Mouse (Mus musculus) CD4-positive naive resting alpha-beta T cell, adult 57 days (primary cell): ENCODE measurements around the gene Rftn2. TPM values are rescaled to one million over a fixed set of nuclear protein-coding genes. Genes with fewer than 3 reads are reported as not detected.

Experiments
- total RNA-seq: library from RNA; stranded (reverse); gene quantifications from one replicate; pipeline ENCODE4 v1.2.4, GENCODE M21; 2023

The Rftn2 gene
- total RNA-seq, result 4.4 TPM

GRCm38 (mm10) chr1:55226011-55226857 is at the start of gene Rftn2:
Gene Rftn2 (minus strand): TSS chr1:55226782.

DNA sequence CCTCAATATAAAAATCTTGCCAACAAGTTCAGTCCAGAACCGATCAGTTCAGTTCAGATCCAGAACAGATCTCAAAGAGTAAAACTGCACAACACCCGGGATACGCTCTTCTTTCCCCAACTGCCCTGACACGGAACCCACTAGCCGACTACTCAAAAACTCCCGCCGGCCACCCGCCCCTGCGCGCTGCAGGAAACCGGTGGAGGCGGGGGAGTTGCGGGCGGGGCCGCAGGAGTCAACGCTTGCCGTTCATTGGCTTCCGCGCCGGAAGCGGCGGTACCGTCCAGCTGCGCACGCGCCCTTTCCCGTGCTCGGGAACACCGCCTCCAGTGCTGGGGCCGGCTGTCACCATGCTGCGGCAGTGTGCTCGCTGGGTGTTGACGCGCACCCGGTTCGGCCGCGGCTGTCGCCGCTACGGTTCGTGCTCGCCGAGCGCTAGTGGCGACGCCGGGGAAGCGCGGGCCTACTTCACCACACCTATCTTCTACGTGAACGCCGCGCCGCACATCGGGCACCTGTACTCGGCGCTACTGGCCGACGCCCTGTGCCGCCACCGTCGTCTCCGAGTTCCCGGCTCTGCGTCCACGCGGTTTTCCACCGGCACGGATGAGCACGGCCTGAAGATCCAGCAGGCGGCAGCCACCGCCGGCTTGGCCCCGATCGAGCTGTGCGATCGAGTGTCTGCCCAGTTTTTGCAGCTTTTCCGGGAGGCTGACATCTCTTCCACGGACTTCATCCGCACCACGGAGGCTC is 10.5 kb upstream of the Rftn2 start, which contains the start of gene Mars2:
Gene Mars2, plus strand, starts transcription at position 288 of the 753 bp plus-strand sequence.

DNA sequence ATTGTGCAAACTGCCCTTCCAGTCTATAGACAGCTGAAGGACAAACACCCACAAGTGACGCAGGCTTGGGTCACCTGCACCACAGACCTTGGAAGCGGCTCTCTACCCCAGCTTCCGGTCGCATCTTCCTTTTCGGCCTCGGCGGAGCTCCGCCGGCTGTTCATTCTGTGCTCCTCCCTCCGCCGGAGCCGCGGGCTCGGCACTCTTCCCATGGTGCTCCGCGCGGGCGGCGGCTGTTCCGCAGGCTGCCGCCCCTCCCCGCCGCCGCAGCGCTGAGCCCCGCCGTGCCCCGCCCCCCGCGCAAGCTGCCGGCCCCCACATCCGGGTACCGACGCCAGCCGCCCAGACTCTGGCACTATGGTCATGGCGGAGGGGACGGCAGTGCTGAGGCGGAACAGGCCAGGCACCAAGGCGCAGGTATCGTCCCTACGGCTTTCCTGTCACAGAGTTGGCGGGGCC is 95.6 kb downstream of the Rftn2 start, which contains the start of gene Mob4:
Gene Mob4, plus strand, starts transcription at position 289 of the 459 bp plus-strand sequence.

Other genes with a start within 250 kb of the Rftn2 start
- gene Sf3b1, start 199.3 kb downstream of the Rftn2 start, total RNA-seq, result 549 TPM
- 78.1 TPM for gene Coq10b, start 174.0 kb downstream of the Rftn2 start, total RNA-seq
- 140 TPM for gene Hspe1, start 138.7 kb downstream of the Rftn2 start, total RNA-seq
- 106 TPM for gene Hspd1, start 138.5 kb downstream of the Rftn2 start, total RNA-seq
- 92.5 TPM for gene Mob4, start 95.6 kb downstream of the Rftn2 start, total RNA-seq
- gene Mars2, start 10.4 kb upstream of the Rftn2 start, total RNA-seq, result 8.1 TPM
- gene Boll, start 136.7 kb upstream of the Rftn2 start, total RNA-seq, result 11.8 TPM
- gene Plcl1, start 179.1 kb upstream of the Rftn2 start, total RNA-seq, result 1.3 TPM